Mouse (Mus musculus): ENCODE measurements around the gene Lpcat4. TPM values are rescaled to one million over a fixed set of nuclear protein-coding genes. Genes with fewer than 3 reads are reported as not detected.

Lpcat4 gene
- 12.1 and 15.5 TPM in 2 replicates for polyA plus RNA-seq (2016; fragmentation: Nextera tagmentation; extraction: Ambion mirVana)

DNA sequence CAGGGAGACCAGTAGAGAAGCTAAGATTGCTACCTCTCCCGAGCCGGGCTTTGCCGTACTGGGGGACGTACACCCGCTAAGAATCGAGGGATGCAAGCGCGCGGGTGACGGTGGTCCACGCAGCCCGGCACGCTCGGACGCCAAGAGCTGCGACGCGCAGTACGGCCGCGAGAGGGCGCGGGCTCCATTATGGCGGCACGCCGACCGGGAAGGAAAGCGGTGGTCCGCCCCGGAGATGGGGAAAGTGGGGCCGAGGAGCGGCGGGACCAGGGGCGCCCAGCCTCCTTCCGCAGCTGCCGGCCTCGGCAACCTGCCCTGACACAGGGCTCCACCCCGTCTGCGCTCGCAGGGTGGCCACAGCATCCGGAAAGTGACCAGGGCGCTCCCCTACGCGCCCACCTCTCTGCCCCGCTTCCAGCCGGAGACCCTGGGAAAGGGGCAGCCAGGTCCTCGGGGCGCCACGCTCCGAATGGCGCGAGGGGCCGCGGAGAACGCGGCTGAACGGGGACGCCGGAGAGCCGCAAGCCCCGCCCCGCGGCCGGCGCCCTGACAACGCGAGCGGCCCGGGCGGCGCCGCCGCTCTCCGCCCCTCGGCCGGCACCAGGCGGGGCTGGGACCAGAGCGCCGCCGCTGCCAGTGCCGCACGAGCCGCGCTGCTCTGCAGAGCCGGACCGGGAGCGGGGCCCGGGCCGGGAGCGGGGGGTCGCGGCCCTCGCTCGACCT is at the start of gene Lpcat4:
Lpcat4 (plus strand) TSS at position 257 of the 723 bp plus-strand sequence.
- Histone ChIP-seq H3K4me2 (replicated peaks) (peak within 1 kb of the TSS; percentile 86), H3K36me3 (peaks cover 7% of the 10 kb centered on the region; the same call in 1 of the 2 replicates), H3K4me3 (peak within 1 kb of the TSS; percentile 78), H3K27me3 (peaks cover 7% of the 10 kb centered on the region; the same call in 1 of the 2 replicates), H3K9me3 (replicated peaks) (no peaks in the 10 kb centered on the region), H3K4me1 (peaks cover 9% of the 10 kb centered on the region), H3K27ac (peak within 1 kb of the TSS; percentile 97), H3K9ac (peak within 1 kb of the TSS; percentile 87)
- WGBS = under 1% methylated on average over 75 of the region's 94 CpGs
- peak; percentile 88 for ATAC-seq (ENCODE audit: low FRiP score)

DNA sequence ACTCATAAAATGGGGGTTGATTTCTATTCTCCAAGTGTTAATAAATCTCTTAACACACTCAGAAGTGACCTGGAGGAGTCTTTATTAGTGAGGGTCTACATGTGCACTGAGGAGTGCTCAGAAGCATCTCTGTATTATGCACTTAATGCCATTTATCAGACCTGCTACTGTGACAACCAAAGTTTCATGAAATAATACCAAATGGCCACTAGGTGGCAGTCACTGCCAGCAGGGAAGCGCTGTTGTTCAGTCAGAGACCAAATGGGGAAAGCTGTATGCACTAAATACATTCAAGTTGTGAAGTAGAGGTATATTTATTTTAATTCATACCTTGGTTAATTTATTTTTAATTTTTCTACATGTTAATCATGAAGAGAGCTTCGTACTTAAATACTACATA is 42.4 kb upstream of the Lpcat4 start:
- H3K36me3 ChIP-seq = no peaks in the 10 kb centered on the region
- 0% methylated on average over 2 of the region's 2 CpGs for WGBS
- no peaks in the 10 kb centered on the region for H3K27me3 ChIP-seq
- H3K9ac ChIP-seq = no peak overlapping the region
- no peaks in the 10 kb centered on the region for H3K4me1 ChIP-seq
- peak; percentile 67; the same call in 1 of the 2 replicates for ATAC-seq (ENCODE audit: low FRiP score)
- H3K4me2 ChIP-seq (replicated peaks) = no peak overlapping the region
- H3K27ac ChIP-seq = no peak overlapping the region
- H3K4me3 ChIP-seq = no peak overlapping the region
- H3K9me3 ChIP-seq (replicated peaks) = no peaks in the 10 kb centered on the region

DNA sequence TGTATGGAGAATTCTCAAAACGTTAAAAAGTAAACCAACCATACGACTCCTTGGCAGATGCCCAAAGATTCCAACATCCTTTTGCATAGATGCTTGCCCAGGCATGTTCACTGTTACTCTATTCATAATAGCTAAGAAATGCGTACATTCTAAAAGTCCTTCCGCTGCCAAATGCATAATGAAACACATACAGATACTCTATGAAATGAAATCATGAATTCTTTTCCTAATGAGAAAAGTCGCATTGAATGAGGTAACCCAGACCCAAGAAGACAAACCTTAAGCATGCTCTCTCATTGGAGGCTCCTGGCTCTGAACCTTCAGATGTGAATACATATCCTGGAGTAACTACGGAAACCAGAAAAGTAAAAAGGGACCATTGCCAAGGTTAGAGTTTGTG is 36.2 kb upstream of the Lpcat4 start:
- H3K36me3 ChIP-seq = no peaks in the 10 kb centered on the region
- no peak overlapping the region for H3K27ac ChIP-seq
- H3K4me1 ChIP-seq = no peaks in the 10 kb centered on the region
- ATAC-seq (ENCODE audit: low FRiP score) = no peak
- H3K4me3 ChIP-seq = no peak overlapping the region
- no peak overlapping the region for H3K9ac ChIP-seq
- no peaks in the 10 kb centered on the region for H3K27me3 ChIP-seq
- no peaks in the 10 kb centered on the region for H3K9me3 ChIP-seq (replicated peaks)
- H3K4me2 ChIP-seq (replicated peaks) = no peak overlapping the region
- WGBS = 80% methylated on average over 6 of the region's 6 CpGs

DNA sequence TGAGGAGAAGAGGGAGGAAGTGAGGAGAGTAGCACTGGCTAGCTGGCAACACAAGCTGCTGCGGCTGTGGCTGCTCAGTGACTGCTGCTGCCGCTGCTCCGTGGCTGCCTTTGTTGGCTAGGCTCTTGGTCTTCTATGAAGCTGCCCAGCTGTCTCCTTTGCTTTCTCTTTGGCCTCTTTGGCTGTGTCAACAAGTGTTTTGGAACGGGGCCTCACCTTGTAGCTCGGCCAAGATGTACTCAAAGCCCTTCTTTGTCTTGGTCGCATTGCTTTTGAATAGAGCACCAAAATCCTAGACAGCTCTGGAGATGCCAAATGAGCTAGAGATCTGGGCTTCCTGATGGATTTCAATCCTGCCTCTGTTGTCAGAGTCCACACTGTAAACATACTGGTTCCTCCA is 29.1 kb upstream of the Lpcat4 start:
- Histone ChIP-seq H3K4me1 (no peaks in the 10 kb centered on the region), H3K27ac (no peak overlapping the region), H3K4me2 (replicated peaks) (no peak overlapping the region), H3K4me3 (no peak overlapping the region), H3K9me3 (replicated peaks) (no peaks in the 10 kb centered on the region), H3K9ac (no peak overlapping the region), H3K36me3 (no peaks in the 10 kb centered on the region), H3K27me3 (no peaks in the 10 kb centered on the region)
- 70% methylated on average over 6 of the region's 6 CpGs for WGBS
- no peak for ATAC-seq (ENCODE audit: low FRiP score)

DNA sequence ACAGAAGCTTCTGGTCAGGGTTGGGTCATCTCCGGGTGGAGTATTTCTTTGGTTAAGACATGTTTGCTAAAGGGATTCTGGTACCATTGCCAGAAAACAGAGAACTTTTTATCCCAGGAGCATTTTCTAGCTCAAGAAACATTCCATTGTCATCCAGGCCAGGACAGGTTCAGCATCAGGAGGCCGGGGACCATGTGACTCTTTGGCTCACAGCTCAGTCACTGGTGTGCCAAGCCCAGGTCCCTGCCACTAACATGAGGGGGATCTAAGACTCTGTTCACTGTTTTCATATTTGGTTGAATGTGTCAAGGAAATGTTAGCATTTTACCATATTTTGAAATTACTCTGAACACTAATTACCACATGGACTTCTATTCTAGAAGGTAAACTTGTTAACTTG is 28.6 kb upstream of the Lpcat4 start:
- Histone ChIP-seq H3K4me3 (no peak overlapping the region), H3K9ac (no peak overlapping the region), H3K4me2 (replicated peaks) (no peak overlapping the region), H3K36me3 (no peaks in the 10 kb centered on the region), H3K9me3 (replicated peaks) (no peaks in the 10 kb centered on the region), H3K27me3 (no peaks in the 10 kb centered on the region), H3K27ac (no peak overlapping the region), H3K4me1 (no peaks in the 10 kb centered on the region)
- WGBS = 92% methylated on average over 2 of the region's 2 CpGs
- ATAC-seq (ENCODE audit: low FRiP score) = no peak

DNA sequence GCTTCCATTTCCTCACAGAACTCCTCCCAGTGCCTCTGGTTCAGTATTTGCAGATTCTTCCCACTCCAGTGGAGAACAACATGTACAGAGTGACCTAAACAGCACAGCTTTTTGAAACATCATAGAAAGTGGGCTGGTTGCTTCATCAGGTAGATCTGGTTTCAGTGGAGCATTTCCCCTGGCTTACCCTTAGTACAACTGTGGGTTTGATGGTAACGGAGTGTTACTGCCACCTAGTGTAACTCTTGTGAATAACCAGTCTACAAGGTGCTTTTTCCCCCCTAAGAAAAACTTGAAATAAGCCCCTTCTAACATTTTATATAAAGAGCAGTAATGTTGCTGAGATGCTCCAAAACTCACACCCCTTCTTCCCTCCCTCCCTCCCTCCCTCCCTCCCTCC is 23.3 kb upstream of the Lpcat4 start:
- Histone ChIP-seq H3K4me2 (replicated peaks) (no peak overlapping the region), H3K27me3 (no peaks in the 10 kb centered on the region), H3K4me3 (no peak overlapping the region), H3K4me1 (no peaks in the 10 kb centered on the region), H3K9me3 (replicated peaks) (no peaks in the 10 kb centered on the region), H3K36me3 (no peaks in the 10 kb centered on the region), H3K27ac (no peak overlapping the region), H3K9ac (no peak overlapping the region)
- 3% methylated on average over 1 of the region's 1 CpGs for WGBS
- no peak for ATAC-seq (ENCODE audit: low FRiP score)

DNA sequence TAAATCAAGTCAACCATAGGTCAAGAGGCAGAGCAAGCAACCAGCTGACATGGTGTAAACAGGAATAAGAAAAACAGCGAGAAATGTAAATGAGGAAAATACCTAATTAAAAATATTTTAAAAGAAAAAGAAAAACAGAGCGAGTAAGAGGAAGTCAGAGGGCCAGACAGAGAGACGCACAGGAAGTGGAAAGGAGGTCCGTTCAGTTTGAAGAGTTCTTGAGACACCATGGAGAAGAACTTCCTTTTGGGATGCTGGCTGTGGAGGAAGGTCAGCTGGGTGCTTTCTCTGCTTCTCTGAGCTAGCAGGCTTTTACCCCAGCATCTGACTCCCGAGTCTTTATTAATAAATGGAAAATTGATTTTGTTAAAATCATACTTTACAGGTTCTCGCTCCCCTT is 21.7 kb upstream of the Lpcat4 start:
- Histone ChIP-seq H3K27me3 (no peaks in the 10 kb centered on the region), H3K36me3 (no peaks in the 10 kb centered on the region), H3K9me3 (replicated peaks) (no peaks in the 10 kb centered on the region), H3K4me3 (no peak overlapping the region), H3K4me1 (no peaks in the 10 kb centered on the region), H3K4me2 (replicated peaks) (no peak overlapping the region), H3K9ac (no peak overlapping the region), H3K27ac (no peak overlapping the region)
- WGBS = 75% methylated on average over 6 of the region's 6 CpGs
- no peak for ATAC-seq (ENCODE audit: low FRiP score)

DNA sequence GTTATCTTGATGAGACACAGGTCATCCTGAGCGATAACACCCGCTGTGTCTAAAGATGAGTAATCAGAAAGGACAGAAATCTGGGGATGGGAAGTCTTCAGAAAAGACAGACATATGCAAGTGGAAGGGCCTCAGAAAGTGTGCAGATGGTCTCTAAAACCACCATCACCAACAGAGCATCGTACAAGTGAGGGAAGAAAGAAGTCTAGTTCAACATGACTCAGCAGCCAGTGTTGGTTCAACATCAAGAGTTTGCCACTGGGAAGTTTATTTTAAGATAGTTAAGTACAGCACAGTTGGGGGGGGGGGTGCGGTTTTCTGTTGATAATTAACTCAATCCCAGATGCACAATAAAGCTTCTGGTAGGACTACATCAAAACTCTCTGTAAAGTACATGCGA is 18.4 kb upstream of the Lpcat4 start:
- H3K4me1 ChIP-seq = no peaks in the 10 kb centered on the region
- H3K9me3 ChIP-seq (replicated peaks) = no peaks in the 10 kb centered on the region
- no peak for ATAC-seq (ENCODE audit: low FRiP score)
- H3K4me3 ChIP-seq = no peak overlapping the region
- no peak overlapping the region for H3K4me2 ChIP-seq (replicated peaks)
- 90% methylated on average over 5 of the region's 5 CpGs for WGBS
- H3K27me3 ChIP-seq = no peaks in the 10 kb centered on the region
- no peak overlapping the region for H3K27ac ChIP-seq
- H3K9ac ChIP-seq = no peak overlapping the region
- no peaks in the 10 kb centered on the region for H3K36me3 ChIP-seq

DNA sequence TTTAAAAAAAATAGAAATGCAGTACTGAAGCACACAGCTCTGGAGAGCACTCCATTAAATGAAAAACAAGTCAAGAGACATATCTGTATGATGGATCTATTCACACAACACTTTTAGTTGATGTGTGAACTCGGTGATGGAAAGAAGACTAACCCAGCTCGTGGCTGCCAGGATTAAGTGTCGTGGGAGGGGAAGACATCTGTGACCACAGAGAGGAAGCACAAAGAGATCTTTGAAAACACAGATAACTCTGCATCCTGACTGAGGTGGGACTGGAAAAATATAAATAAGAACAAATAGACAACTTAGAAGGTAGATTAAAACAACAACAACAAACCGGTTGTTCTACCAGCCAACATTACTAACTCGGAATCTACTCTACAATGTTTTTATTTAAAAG is 16.7 kb upstream of the Lpcat4 start:
- 75% methylated on average over 5 of the region's 5 CpGs for WGBS
- H3K27ac ChIP-seq = no peak overlapping the region
- H3K36me3 ChIP-seq = no peaks in the 10 kb centered on the region
- no peak overlapping the region for H3K4me2 ChIP-seq (replicated peaks)
- ATAC-seq (ENCODE audit: low FRiP score) = no peak
- H3K4me1 ChIP-seq = no peaks in the 10 kb centered on the region
- H3K27me3 ChIP-seq = no peaks in the 10 kb centered on the region
- H3K4me3 ChIP-seq = no peak overlapping the region
- no peak overlapping the region for H3K9ac ChIP-seq
- no peaks in the 10 kb centered on the region for H3K9me3 ChIP-seq (replicated peaks)

DNA sequence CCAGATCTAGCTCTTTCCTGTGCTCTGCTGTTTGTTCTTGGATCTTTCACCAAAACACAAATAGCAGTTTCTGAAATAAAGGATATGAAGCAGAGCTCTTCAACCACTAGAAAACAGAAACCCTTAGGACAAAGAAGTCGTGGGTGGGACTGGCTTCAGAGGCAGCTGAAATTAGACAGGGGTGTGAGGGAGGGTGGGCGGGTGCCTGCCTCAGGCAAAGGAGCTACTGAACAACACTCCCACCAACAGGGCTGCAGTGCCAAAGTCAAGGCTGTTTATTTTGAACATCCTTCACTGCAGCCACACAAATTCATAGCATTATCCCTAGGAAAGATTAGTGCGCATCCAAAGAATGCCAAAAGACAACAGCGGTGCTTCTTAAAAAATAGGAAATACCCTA is 14.9 kb upstream of the Lpcat4 start:
- ATAC-seq (ENCODE audit: low FRiP score) = no peak
- 67% methylated on average over 4 of the region's 4 CpGs for whole genome bisulfite sequencing
- H3K4me1 ChIP-seq = no peaks in the 10 kb centered on the region
- no peak overlapping the region for H3K4me2 ChIP-seq (replicated peaks)
- no peaks in the 10 kb centered on the region for H3K36me3 ChIP-seq
- H3K27me3 ChIP-seq = no peaks in the 10 kb centered on the region
- H3K9ac ChIP-seq = no peak overlapping the region
- H3K27ac ChIP-seq = no peak overlapping the region
- no peak overlapping the region for H3K4me3 ChIP-seq
- H3K9me3 ChIP-seq (replicated peaks) = no peaks in the 10 kb centered on the region

DNA sequence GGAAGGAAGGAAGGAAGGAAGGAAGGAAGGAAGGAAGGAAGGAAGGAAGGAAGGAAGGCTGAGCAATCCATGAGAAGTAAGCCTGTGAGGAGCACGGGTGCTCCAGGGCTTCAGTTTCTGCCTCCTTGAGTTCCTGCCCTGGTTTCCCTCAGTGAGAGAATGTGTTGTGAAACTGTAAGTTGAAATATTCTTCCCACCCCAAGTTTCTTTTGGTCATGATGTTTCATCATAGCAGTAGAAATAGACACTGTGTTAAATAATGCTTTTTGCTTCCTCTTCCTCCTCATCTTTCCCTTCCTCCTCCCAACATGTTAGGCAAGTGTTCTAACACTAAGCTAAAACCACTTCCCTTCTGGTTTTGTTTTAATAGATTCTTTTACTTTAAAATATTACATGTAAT is 6.6 kb upstream of the Lpcat4 start:
- no peak for ATAC-seq (ENCODE audit: low FRiP score)
- Histone ChIP-seq H3K4me3 (no peak overlapping the region), H3K9me3 (replicated peaks) (no peaks in the 10 kb centered on the region), H3K4me2 (replicated peaks) (no peak overlapping the region), H3K27me3 (no peaks in the 10 kb centered on the region), H3K27ac (no peak overlapping the region), H3K4me1 (no peaks in the 10 kb centered on the region), H3K9ac (no peak overlapping the region), H3K36me3 (no peaks in the 10 kb centered on the region)
- 86% methylated on average over 1 of the region's 1 CpGs for WGBS

DNA sequence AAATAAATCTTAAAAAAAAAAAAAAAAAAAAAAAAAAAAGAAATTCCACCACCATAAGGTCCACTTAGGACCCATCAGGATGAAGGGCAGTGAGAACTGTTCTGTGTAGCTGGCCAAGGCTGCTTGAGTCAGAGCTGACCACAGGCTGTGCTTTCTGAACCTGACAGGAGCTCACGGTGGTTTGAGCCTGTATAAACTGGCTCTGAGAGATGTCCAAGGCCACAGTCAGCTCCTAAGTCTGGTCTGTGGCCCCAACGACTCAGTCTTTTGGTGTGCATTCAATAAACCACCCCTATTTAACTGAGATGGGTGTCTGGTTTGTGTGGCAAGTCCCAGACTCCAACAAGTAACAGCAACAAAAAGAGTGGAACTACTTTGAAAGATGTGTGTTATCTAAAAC is 2.6 kb upstream of the Lpcat4 start:
- 87% methylated on average over 2 of the region's 2 CpGs for WGBS
- Histone ChIP-seq H3K9me3 (replicated peaks) (no peaks in the 10 kb centered on the region), H3K27me3 (peaks cover 7% of the 10 kb centered on the region; the same call in 1 of the 2 replicates), H3K36me3 (no peaks in the 10 kb centered on the region), H3K27ac (no peak overlapping the region), H3K4me3 (no peak overlapping the region), H3K4me2 (replicated peaks) (no peak overlapping the region), H3K9ac (no peak overlapping the region), H3K4me1 (peaks cover 9% of the 10 kb centered on the region)
- no peak for ATAC-seq (ENCODE audit: low FRiP score)

DNA sequence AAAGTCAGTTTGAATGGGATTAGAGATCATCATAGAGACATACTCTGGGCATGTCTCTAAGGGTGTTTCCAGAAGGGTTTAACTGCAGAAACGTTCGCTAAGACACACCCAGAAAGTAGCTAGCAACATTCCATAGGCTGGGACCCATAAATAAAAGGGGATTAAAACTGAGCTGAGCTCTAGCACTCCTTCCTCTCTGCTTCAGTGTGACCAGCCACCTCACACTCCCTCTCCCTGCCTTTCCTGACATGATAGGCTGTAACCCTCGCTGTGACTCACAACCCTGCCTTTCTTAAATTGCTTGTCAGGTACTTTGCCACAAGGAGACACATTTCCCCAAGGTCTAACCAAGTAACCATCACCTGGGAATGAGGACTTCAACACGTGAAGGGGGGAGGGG is 1.3 kb upstream of the Lpcat4 start:
- Histone ChIP-seq H3K9me3 (replicated peaks) (no peaks in the 10 kb centered on the region), H3K36me3 (no peaks in the 10 kb centered on the region), H3K4me2 (replicated peaks) (no peak overlapping the region), H3K9ac (no peak overlapping the region), H3K27ac (no peak overlapping the region), H3K4me3 (no peak overlapping the region), H3K27me3 (peaks cover 7% of the 10 kb centered on the region; the same call in 1 of the 2 replicates), H3K4me1 (peaks cover 9% of the 10 kb centered on the region)
- ATAC-seq (ENCODE audit: low FRiP score) = no peak
- 17% methylated on average over 4 of the region's 4 CpGs for whole genome bisulfite sequencing

Data from hindbrain, embryonic 12.5 days (tissue).